Mouse (Mus musculus) heart, postnatal 0 days (tissue): ENCODE data around the gene Use1. TPM values are rescaled to one million over a fixed set of nuclear protein-coding genes. Genes with fewer than 3 reads are reported as not detected.
A peak's percentile ranks its signal among the peaks of the same experiment; 100 is the strongest.

Experiments
- ATAC-seq: fragments of 200-750 bp; cut with Nextera tagmentation; 2 replicates; pipeline ENCODE4 v1.8.0; 2017; ENCODE audit warnings: low read depth, moderate number of reproducible peaks, moderate library complexity; ENCODE audit not compliant: insufficient read depth
- DNase-seq: peaks from one replicate; pipeline ENCODE4 v3.0.0-alpha.2; 2016; ENCODE audit warnings: low spot score
- H3K27ac ChIP-seq: fragments of 300-500 bp; sonication (generic); 2 replicates; pipeline ENCODE4 v1.5.1; 2014; ENCODE audit warnings: low read depth, mild to moderate bottlenecking
- H3K27me3 ChIP-seq: fragments of 300-500 bp; sonication (generic); 2 replicates; pipeline ENCODE4 v1.6.1; 2014; ENCODE audit warnings: low read length, mixed read lengths; ENCODE audit not compliant: control insufficient read depth, insufficient read depth
- H3K36me3 ChIP-seq: fragments of 300-500 bp; sonication (generic); replicated peaks from 2 replicates; pipeline ENCODE4 v1.6.1; 2014; ENCODE audit warnings: low read length, mixed read lengths; ENCODE audit not compliant: control insufficient read depth, insufficient read depth
- H3K4me1 ChIP-seq: fragments of 300-500 bp; sonication (generic); 2 replicates; pipeline ENCODE4 v1.6.1; 2014; ENCODE audit warnings: antibody characterized with exemption; ENCODE audit not compliant: control insufficient read depth, insufficient read depth
- H3K4me2 ChIP-seq: fragments of 300-500 bp; sonication (generic); 2 replicates; pipeline ENCODE4 v1.6.1; 2014; ENCODE audit warnings: low read depth, mild to moderate bottlenecking, low read length, moderate library complexity
- H3K4me3 ChIP-seq: fragments of 300-500 bp; sonication (generic); 2 replicates; pipeline ENCODE4 v1.5.1; 2014; ENCODE audit warnings: low read depth, low read length
- H3K9ac ChIP-seq: fragments of 300-500 bp; sonication (generic); replicated peaks from 2 replicates; pipeline ENCODE4 v1.6.1; 2014; ENCODE audit warnings: low read depth, low read length, mixed read lengths
- H3K9me3 ChIP-seq: fragments of 300-500 bp; sonication (generic); replicated peaks from 2 replicates; pipeline ENCODE4 v1.6.1; 2016; ENCODE audit warnings: low read length; ENCODE audit not compliant: control insufficient read depth
- CTCF ChIP-seq: IDR thresholded peaks from 2 replicates; pipeline ENCODE4 v1.5.1; 2016; ENCODE audit warnings: antibody characterized with exemption, control low read depth, low read depth
- EP300 ChIP-seq: IDR thresholded peaks from 2 replicates; pipeline ENCODE4 v1.6.1; 2016; ENCODE audit warnings: antibody characterized with exemption, low read depth
- WGBS: fragments of 180-500 bp; shearing (Covaris S2); extraction: QIAGEN DNeasy Blood & Tissue Kit; methylation state at CpG from one replicate; pipeline ENCODE4 v1.1.7; 2014; 5-methylcytosine and 5-hydroxymethylcytosine counted together
- polyA plus RNA-seq: library from polyadenylated mRNA; unstranded; fragments of >200 nt; fragmentation: Nextera tagmentation; extraction: Ambion mirVana; gene quantifications from 2 replicates; pipeline ENCODE4 v1.2.1, GENCODE M21; 2015
- total RNA-seq: library from RNA; depleted of rRNA; stranded (reverse); fragments of >200 nt; gene quantifications from 2 replicates; pipeline ENCODE4 v1.2.3, GENCODE M21; 2014; ENCODE audit warnings: low replicate concordance

The Use1 gene
- total and polyA plus RNA-seq, 2 experiments from 2014 or later, result 94.8 to 127 TPM

DNA sequence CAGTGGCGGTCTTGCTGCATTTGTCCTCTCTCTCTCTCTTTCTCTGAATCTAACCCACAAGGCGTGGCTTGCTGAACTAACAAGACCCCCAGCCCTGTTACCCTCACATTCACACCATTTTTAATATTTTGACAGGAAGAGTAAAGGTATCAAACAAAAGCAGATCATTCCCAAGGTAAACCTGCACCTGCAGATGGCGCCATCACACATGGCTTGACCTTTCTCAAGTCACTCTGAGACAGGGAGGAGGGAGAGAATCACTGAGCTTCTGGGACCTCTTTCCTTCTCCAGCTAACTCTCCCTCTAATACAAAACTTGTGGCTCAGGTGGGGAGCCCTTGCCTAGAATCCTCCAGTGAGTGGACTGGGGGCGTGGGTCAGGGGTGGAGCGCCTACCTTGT is 26.0 kb upstream of the Use1 start:
- Histone ChIP-seq H3K4me2 (no peak overlapping the region), H3K9ac (no peak overlapping the region), H3K27me3 (no peaks in the 10 kb centered on the region), H3K4me1 (no peaks in the 10 kb centered on the region), H3K4me3 (no peak overlapping the region), H3K36me3 (peaks cover 82% of the 10 kb centered on the region), H3K9me3 (no peaks in the 10 kb centered on the region), H3K27ac (no peak overlapping the region)
- WGBS, result 84% methylated on average over 5 of the region's 5 CpGs
- DNase-seq (no peak), ATAC-seq (no peak)
- TF ChIP-seq EP300, result no peak
- peak; percentile 60 for TF ChIP-seq CTCF

GRCm38 (mm10) chr8:71346581-71346980 is 20.1 kb upstream of the Use1 start:
- no peak for DNase-seq
- H3K9ac ChIP-seq, result no peak overlapping the region
- H3K9me3 ChIP-seq, result no peaks in the 10 kb centered on the region
- H3K4me2 ChIP-seq, result no peak overlapping the region
- H3K27me3 ChIP-seq, result no peaks in the 10 kb centered on the region
- H3K36me3 ChIP-seq, result peaks cover 95% of the 10 kb centered on the region
- TF ChIP-seq EP300 (no peak), CTCF (no peak)
- 61% methylated on average over 1 of the region's 1 CpGs for WGBS
- no peak overlapping the region for H3K4me3 ChIP-seq
- no peak overlapping the region for H3K27ac ChIP-seq
- no peaks in the 10 kb centered on the region for H3K4me1 ChIP-seq
- ATAC-seq, result no peak

GRCm38 (mm10) chr8:71351117-71351516 is 15.5 kb upstream of the Use1 start:
- H3K4me2 ChIP-seq, result no peak overlapping the region
- WGBS, result 34% methylated on average over 3 of the region's 3 CpGs
- no peak for DNase-seq
- H3K9me3 ChIP-seq, result no peaks in the 10 kb centered on the region
- TF ChIP-seq CTCF, result no peak
- no peak for TF ChIP-seq EP300
- ATAC-seq, result peak; percentile 55
- no peaks in the 10 kb centered on the region for H3K27me3 ChIP-seq
- no peak overlapping the region for H3K9ac ChIP-seq
- no peak overlapping the region for H3K27ac ChIP-seq
- no peak overlapping the region for H3K4me3 ChIP-seq
- no peaks in the 10 kb centered on the region for H3K4me1 ChIP-seq
- peaks cover 99% of the 10 kb centered on the region for H3K36me3 ChIP-seq

DNA sequence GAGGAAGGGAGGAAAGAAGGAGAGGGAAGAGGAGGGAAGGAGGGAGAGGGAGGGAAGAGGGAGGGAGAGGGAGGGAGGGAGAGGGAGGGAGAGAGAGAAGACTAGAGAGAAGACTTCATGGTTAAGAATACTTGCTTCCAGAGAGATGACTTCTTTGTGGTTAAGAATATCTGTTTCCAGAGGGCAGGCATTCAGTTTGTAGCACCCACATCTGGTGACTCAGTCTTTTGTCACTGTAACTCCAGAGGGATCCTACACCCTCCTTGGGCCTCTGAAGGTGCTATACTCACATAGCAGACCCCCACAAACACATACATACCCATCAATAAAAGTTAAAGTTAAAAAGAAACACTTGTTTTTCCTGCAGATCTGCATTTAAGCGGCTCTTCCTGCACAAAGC is 15.1 kb upstream of the Use1 start:
- Histone ChIP-seq H3K27ac (no peak overlapping the region), H3K36me3 (peaks cover 99% of the 10 kb centered on the region), H3K4me1 (no peaks in the 10 kb centered on the region), H3K9me3 (no peaks in the 10 kb centered on the region), H3K27me3 (no peaks in the 10 kb centered on the region), H3K4me2 (no peak overlapping the region), H3K9ac (no peak overlapping the region), H3K4me3 (no peak overlapping the region)
- TF ChIP-seq EP300, result no peak
- TF ChIP-seq CTCF, result no peak
- ATAC-seq (no peak), DNase-seq (no peak)
- WGBS, result 95% methylated on average over 1 of the region's 1 CpGs

DNA sequence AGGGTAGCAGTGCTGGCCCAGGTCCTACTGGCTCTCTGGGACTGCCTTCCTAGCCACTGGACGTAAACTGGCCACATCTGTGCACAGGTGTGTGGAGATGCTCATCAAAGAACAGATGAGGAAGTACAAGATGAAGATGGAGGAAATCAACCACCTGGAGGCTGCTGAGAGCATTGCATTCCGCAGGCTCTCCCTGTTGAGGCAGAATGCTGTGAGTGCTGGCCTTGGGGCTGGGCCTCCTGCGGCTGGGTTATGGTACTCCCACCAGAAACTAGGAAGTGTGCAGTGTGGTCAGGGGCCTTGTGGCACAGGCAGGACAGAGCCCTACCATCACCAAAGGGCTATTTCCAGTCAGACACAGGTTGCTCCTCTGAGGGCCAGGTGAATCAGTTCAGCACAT is 8.6 kb upstream of the Use1 start:
- Histone ChIP-seq H3K9me3 (no peaks in the 10 kb centered on the region), H3K4me3 (no peak overlapping the region), H3K9ac (no peak overlapping the region), H3K4me1 (no peaks in the 10 kb centered on the region), H3K4me2 (no peak overlapping the region), H3K27me3 (no peaks in the 10 kb centered on the region), H3K27ac (no peak overlapping the region), H3K36me3 (peaks cover 84% of the 10 kb centered on the region)
- TF ChIP-seq EP300 (no peak), CTCF (no peak)
- WGBS, result 88% methylated on average over 3 of the region's 3 CpGs
- ATAC-seq, result no peak
- no peak for DNase-seq

DNA sequence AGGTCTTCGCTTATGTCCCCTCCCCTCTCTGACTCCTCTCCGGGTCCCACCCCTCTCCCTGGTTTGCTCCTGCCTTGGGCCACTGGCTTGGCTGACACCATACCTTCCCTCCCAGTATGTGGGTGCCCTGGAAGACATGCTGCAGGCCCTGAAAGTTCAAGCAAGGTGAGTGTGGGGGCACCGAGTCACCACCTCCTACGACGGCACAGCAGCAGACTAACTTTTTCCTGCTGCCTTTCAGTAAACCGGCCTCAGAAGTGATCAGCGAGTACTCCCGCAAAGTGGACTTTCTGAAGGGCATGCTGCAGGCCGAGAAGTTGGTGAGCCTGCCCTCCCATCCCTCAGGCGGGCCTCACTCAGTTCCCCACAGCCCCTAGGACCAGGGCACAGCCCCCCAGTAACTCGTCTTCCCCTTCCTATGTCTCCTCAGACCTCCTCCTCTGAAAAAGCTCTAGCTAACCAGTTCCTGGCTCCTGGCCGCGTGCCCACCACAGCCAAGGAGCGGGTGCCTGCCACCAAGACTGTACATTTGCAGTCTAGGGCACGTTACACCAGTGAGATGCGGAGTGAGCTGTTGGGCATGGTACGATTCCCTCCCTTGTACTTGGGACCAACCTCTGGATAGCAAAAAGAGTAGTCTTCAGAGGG is 1.0 kb downstream of the Use1 start:
- H3K9me3 ChIP-seq, result no peaks in the 10 kb centered on the region
- H3K27me3 ChIP-seq, result no peaks in the 10 kb centered on the region
- peak overlapping the region; percentile 85 for H3K27ac ChIP-seq
- TF ChIP-seq EP300, result no peak
- TF ChIP-seq CTCF, result no peak
- peaks cover 21% of the 10 kb centered on the region for H3K4me1 ChIP-seq
- ATAC-seq (no peak), DNase-seq (no peak)
- H3K4me2 ChIP-seq, result peak overlapping the region; percentile 80
- H3K4me3 ChIP-seq, result peak overlapping the region; percentile 67
- H3K36me3 ChIP-seq, result peaks cover 16% of the 10 kb centered on the region
- WGBS, result 35% methylated on average over 17 of the region's 17 CpGs
- peak overlapping the region; percentile 59 for H3K9ac ChIP-seq
